Mouse (Mus musculus): ENCODE results near the gene Adig.

DNA sequence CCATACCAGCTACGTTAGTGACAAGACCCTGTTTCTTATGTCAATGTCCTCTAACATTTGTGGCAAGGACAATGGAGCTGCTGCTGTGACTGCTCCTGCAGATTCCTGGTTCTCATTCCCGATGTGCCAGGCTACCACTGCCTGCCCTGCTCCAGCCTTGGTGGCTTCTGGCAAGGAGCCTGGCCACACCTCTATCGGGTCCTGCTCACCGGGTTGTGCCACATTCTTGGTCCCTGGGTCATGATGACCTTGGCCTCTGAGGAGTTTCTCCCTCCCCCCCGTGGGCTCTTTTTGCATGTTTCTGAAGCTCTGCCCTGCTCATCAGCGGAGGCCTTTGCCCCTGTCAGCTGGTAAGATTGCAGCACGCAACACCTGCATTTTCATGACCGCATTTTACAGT is 20.6 kb downstream of the Adig start:
- TF ChIP-seq NRF1 (IDR thresholded peaks at IDR 0.05; ENCODE audit: low read depth, low read length) (no peak), NELFE (IDR thresholded peaks at IDR 0.05; ENCODE audit: low read depth, low read length) (no peak), ZMIZ1 (IDR thresholded peaks at IDR 0.05; ENCODE audit: low read depth, low read length) (no peak), HCFC1 (IDR thresholded peaks at IDR 0.05; ENCODE audit: low read depth, low read length) (no peak), E2F4 (IDR thresholded peaks at IDR 0.05; ENCODE audit: insufficient replicate concordance, low read depth, low read length) (no peak), CTCF (conservative IDR thresholded peaks at IDR 0.05 in 1 of 2, IDR thresholded peaks at IDR 0.05 in 1 of 2; ENCODE audit: low read depth in 2 of 2, low read length in 2 of 2) (no peak), POLR2AphosphoS2 (IDR thresholded peaks at IDR 0.05; ENCODE audit: low read depth, low read length) (no peak), EP300 (IDR thresholded peaks at IDR 0.05; ENCODE audit: low read length) (no peak), ETS1 (conservative IDR thresholded peaks at IDR 0.05; ENCODE audit: low read depth, low read length) (no peak), MAFK (IDR thresholded peaks at IDR 0.05; ENCODE audit: insufficient replicate concordance, low read length) (no peak), GABPA (IDR thresholded peaks at IDR 0.05; ENCODE audit: insufficient replicate concordance, low read depth, low read length) (no peak)

Measured in CH12.LX (cell line).